Mouse (Mus musculus): ENCODE measurements around the gene Rnasel.
A peak's percentile ranks its signal among the peaks of the same experiment; 100 is the strongest.

The Rnasel gene

GRCm38 (mm10) chr1:153749211-153749801 lies at the start of gene Rnasel:
Gene Rnasel, plus strand, starts transcription at chr1:153749426.
- peak; percentile 82 for DNase-seq

DNA sequence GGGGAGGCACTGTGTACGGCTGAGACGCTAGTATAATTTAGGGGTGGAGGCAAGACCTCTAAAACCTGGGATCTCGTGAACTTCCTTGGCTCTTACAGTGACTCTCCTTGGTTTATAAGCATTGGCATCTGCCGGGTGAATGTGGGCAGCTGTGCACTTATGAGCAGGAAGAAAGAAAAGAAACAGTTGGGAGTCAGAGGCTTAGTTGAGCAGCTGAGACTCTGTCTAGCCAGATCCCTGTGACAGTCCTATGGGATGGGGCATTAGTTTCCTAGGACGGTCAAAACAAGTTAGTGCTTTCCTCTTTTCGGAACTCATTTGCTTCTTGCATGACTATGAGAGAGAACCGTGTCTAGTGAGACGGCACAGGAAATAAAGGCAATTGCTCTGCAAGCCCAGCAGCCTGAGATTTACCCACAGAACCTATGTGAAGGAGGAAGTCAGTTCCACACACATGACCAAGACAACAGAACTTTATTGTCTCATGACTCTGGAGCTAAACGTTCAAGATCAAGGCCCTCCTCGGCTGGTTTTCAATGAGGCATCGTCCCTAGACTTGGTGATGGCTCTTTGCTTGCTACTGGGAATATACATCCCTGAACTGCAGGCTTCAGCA lies 48.7 kb upstream of the Rnasel start:
- no peak for DNase-seq

DNA sequence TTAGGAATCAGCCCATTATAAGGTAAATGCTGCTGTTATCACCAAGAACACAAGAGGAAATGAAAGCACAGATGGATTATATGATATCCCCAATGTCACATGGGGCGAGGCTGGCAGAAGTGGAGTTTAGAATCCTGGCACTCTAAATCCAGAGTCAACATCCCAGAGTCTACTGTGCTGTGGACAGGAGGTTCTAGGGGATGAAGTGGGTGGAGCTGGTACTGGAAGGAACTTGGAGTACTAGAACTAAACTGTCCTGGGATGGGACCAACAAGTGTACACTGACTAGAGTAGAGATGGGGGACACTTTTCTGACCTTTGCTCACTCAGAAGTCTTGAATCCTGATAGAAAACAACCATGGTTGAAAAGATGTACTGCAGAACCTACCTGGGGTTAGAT lies 47.8 kb upstream of the Rnasel start:
- DNase-seq, result no peak

DNA sequence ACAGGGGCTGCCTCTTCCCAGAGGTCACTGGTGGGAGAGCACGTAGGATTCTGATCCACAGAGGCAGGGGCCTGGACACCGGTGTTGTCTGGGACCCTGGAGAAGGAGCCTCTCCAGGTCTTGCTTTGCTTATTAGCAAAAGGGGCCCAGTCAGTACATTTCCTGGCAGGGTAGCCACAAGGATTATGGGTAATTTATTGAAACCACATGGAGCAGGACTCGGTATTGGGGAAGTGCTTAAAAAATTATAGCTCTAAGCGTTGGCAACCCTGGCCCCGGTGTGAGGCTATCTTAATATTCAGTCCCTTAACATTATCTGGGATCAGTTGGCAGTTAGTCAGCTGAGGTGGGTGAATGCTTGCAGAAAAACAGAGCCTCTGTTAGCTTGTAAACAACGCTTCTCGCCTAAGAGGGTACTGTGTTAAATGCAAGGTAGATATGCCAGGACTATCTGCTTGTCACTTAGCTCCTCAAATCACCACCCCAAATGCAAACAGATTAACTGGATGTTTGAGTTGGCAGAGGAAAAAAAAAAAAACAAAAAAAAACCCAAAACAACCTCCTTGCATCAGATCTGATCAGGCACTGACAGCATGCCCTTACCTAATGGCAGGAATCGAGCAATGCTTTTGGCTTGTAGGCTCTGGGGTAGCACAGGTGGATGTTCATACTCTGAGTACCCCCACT lies 46.9 kb upstream of the Rnasel start:
- no peak for DNase-seq

DNA sequence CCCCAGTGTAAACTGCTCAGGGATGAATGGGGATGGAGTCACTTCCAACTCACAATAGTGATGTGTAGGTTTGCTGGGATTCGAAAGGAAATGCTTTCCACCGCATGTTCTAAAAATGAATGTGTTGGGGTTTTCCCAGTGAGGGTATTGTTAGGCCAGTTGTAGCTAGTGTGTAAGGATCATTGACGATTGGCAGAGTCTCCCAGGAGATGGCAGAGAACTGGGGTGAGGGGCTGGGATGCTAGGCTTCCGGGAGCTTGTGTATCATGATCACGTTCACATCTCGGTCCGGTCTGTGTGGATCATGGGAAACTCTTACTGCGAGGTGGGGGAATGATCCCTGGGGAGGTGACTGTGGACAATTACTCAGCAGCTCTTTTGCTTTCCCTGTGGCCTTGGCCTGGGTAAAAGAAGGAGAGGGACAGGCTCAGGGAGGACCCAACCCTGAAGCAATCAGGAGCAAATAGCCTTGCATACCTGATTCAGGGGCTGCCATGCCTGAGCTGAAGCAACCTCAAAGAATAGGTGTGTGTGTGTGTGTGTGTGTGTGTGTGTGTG lies 46.3 kb upstream of the Rnasel start:
- DNase-seq, result no peak

DNA sequence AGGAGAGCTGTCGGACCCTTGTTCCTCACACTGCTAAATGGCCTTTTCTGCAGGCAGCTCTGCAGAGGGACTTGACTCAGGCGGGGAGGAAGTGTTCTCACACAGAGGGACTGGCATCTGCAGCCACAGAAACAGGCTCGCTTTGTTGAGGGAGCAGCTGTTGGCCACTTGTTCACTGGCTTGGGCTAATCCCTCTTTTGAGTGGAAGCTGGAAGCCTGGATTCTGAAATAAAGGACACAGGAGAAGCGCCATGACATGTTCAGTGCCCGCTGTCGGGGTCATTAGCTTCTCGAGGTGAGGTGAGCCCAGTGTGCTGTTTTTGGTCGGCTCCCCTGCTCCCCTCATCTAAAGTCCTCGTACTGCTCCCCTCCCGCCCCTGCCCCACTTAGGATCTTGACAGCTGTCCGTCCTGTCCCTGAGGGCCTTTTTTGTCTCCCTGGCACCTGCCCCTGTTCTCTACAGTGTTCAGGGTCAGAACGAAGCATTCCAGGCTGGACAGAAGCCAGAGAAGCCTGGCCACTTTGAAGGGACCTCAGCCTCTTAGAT lies 45.7 kb upstream of the Rnasel start:
- DNase-seq, result no peak

DNA sequence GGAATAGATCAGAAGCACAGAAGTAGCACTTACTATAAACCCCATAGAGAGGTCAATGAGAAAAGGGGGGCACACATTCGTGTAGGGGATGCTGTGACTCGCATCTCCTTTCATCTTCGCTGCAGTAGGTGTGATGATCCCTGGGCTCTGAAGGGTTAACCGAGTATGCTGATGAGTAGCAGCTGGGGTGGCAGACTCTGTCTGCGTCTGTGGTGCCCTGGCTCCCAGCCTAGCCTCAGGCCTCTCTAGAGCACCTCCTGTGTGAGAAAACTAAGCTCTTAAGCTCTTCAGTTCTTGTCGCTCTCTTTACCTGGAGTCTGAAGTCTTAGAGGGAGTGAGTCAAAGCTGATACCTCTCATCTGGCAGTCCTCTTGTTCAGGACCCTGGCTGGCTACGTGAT lies 45.1 kb upstream of the Rnasel start:
- no peak for DNase-seq

GRCm38 (mm10) chr1:153704996-153705395 lies 44.2 kb upstream of the Rnasel start:
- no peak for DNase-seq

DNA sequence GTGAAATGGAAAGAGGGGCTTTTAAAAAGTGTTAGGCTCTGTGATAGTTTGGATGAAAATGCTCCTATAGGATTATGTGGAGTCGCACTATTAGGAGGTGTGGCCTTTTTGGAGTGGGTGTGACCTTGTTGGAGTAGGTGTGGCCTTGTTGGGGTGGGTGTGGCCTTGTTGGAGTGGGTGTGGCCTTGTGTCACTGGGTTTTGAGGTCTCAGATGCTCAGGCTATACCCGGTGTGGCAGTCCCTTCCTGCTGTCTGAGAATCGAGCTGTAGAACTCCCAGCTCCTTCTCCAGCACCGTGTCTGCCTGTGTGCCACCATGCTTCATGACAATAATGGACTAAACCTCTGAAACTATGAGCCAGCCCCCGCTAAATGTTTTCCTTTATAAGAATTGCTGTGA lies 40.6 kb upstream of the Rnasel start:
- DNase-seq, result no peak

DNA sequence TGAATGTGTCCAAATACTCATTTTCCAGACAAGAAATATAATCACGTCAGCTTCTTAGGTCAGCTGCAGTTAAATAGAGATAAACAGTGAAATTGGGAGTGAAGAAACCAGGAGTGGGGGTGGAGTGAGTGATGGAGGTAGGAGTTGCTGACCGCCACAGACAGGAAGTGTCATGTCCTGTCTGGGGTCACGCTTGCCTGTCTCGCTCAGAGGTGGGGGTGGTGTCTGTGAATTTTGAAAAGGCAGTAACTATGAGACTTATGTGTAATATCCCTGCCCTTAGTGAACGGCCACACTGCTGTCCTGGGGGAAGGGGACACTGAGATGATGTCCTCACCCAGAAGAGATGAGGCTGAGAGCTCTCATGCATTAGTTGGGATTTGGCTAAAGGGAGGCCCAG lies 39.8 kb upstream of the Rnasel start:
- DNase-seq, result no peak

DNA sequence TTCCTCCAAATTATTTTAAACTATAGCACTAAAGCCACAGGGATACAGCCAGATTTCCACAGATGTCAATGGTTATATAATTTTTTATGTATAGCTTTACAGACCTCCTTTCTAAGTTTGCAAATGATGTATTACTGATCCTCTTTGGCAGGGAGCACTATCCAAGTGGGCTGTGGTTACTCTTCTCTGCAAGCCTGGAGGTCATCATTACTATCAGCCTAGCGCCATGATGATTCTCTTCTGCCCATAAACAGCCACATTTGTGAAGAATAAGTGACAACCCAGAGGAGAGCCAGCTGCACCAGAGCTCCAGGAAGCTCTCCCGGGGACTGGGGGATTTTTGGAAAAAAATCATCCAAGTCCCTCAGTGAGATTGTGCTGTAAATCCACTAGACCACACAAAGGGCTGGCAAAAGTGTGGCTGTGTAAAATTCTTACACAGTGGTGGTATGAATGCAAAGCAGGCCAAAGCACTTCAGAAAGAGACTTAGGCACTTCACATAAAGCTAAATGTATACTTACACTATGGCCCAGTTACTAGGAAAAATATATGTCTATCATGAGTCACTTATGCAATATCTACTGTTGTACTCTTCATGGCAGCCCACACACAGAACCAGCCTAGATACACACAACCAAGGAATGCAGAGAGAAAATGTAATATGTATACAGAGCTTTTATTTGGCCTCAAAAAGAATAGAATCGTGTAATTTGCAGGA lies 37.5 kb upstream of the Rnasel start:
- no peak for DNase-seq

DNA sequence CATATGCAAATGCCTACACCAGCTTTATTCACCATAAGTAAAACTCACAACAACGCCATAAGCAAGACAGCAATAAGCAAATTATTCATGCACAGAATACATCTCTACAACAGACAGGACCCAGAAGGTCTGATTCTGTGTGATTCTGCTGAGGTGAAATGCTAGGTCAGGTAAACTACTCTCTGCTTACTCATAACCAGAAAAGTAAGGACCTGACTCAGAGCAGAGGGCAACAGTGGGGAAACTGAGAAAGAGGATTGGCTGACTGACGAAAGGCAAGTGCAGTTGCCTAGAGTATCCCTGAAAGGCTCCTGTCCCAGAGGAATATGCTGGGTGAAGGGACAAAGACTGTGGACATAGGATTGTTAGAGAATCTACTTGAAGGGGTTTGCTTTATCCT lies 36.6 kb upstream of the Rnasel start:
- DNase-seq, result no peak

- DNase-seq, result no peak
Measured at GRCm38 (mm10) chr1:153717990-153718389, 31.2 kb upstream of the Rnasel start.

DNA sequence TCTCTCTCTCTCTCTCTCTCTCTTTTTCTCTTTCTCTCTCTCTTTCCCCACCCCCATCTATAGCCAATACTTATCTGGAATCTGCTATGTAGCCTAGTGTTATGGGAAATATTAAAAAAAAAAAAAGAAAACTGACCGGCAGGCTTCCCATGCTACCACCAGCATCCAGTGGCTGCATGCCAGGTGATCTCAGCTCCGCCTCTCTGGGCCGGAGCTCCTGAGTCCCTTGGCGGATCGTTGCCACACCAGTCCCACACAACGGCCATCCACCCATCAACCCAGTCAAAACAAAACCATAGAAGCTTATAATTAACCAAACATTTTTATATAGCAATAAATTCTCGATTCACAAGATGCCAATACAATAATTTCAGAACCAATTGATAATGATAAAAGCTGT lies 28.3 kb upstream of the Rnasel start:
- DNase-seq, result no peak

GRCm38 (mm10) chr1:153721565-153722310 lies 27.5 kb upstream of the Rnasel start:
- DNase-seq, result no peak

DNA sequence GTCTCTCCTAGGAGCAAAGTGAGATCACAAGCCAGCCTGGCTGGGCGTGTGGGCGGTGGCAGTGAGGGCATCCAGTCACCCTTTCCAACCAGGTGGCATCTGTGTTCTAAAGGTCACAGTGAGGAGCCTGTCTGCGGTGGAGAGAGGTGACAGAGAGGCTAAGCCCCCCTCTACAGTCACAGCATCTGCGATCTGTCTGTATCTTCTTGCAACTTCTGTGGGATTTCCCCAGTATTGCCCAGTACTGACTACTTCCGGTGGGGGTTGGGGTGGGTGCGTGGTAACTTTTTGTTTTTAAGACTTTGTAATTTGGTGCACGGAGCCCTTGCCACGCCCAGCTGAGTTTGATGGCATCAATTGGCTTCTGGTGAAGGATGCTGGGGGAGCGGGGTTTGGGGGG lies 25.8 kb upstream of the Rnasel start:
- DNase-seq, result no peak

DNA sequence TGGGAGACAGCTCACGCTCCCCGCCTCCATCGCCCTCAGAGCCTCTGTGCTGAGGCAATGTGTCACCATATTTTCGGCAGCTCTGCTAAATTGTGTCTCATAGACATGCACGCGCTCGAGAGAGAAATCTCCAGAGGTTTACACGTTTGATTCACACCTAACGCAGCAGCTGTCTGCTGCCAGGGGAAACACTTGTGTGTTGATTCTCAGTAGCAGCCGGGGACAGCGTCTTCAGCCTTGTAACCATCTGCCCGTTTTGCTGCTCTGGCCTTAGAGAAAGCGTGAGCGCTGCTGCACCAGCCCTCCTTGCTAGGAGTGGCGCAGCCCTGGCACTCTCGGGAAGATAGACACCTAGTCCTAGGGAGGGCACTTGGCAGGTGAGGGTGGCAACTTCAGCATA lies 22.6 kb upstream of the Rnasel start:
- DNase-seq, result no peak

DNA sequence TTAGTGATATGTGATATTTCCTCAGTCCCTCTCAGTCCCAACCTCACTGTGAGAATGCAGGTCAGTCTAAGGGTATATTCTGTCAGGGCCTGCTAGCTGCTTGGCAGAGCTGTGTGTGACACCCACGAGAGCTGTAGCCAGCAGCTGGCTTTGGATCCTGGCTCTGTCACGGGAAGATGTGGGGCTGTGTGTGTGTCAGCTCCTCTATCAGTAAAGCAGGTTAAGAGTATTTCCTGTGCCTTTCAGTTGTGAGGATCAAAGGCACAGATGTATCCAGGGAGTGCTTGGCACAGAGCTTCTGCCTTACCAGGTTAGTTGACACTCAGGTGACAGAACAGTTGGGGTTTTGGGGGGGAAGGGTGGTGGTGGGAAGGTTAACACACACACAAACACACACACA lies 19.4 kb upstream of the Rnasel start:
- DNase-seq, result no peak

DNA sequence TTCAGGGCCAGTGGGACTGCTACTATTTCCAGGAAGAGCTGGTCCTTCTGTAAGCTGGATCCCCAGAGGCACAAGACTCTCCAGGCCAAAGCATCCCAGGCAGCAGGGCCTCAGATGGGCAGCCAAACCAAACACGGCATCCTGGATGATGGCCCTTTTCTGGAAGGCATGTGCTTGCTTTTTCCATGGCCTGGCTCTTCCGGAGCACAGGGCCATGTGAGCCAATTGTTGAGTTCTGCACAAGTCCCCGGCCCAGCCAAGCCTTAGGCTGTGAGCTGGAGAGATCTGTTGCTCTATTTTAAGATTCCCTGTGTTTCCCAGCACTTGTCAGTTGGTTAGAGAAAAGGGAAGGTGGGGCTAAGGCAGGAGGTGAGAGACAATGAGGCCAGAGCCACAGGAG lies 18.6 kb upstream of the Rnasel start:
- DNase-seq, result peak; percentile 71

- DNase-seq, result no peak
Measured at GRCm38 (mm10) chr1:153733181-153733580, 16.0 kb upstream of the Rnasel start.

GRCm38 (mm10) chr1:153734866-153735265 lies 14.4 kb upstream of the Rnasel start:
- DNase-seq, result no peak

DNA sequence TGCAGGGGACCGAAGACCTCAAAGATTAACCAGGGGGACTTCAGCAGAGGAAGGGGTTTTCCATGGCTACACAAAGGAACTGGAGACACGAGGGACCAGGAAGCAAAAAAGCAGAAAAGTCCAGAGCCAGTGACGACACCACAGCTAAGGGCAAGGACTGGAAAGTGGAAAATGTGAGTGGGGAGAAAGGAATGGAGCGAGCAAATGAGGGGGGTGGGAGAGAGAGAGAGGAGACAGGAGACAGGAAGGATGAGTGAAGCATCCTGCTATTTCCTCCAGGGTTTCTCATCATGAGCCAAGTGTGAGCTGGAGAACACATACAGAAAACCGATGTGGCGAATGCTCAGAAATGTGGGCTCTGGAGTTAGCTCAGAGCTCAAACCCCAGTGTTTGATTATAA lies 13.1 kb upstream of the Rnasel start:
- DNase-seq, result no peak

All from kidney, postnatal 10 days (tissue).